Mouse (Mus musculus) right cerebral cortex, adult 18-20 months (tissue): ENCODE measurements around the gene Sf3b4.

Experiments used
- DNase-seq: peaks from one replicate; pipeline ENCODE4 v3.0.0; 2022; ENCODE audit warnings: mixed read lengths

Sf3b4 gene

DNA sequence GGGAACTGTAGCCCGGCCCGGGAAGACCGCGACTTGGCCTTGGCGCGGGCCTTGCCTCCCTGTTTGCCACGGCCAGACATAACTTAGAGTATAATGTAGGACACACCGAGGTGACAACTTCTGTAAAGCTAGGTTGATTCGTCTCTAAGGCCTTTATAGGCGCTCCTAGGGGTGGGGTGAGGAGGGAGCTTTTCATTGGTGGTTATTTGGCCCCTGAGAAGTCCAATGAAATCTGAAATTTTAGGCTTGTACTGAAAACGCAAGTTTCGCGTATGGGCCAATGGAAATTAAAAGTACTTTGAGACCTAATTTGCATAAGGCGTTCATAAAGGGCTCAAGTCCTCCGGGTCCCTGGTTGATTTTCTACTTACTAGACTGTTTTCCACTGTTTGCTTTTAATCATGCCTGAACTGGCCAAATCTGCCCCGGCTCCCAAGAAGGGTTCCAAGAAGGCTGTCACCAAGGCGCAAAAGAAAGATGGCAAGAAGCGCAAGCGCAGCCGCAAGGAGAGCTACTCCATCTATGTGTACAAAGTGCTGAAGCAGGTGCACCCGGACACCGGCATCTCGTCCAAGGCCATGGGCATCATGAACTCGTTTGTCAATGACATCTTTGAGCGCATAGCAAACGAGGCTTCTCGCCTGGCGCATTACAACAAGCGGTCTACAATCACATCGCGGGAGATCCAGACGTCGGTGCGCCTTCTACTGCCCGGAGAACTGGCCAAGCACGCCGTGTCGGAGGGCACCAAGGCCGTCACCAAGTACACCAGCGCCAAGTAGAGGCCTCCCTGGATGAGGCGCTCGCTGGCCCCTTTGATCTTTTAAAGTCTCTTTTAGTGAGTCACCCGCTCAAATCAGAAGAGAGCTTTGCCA is 48.9 kb downstream of the Sf3b4 start, which contains the start of the genes Hist2h2ac and Hist2h2be:
Gene Hist2h2ac (minus strand): TSS at position 116 of the 875 bp plus-strand sequence.
Gene Hist2h2be (plus strand): TSS at position 355 of the 875 bp plus-strand sequence.
- peak; percentile 90 for DNase-seq

DNA sequence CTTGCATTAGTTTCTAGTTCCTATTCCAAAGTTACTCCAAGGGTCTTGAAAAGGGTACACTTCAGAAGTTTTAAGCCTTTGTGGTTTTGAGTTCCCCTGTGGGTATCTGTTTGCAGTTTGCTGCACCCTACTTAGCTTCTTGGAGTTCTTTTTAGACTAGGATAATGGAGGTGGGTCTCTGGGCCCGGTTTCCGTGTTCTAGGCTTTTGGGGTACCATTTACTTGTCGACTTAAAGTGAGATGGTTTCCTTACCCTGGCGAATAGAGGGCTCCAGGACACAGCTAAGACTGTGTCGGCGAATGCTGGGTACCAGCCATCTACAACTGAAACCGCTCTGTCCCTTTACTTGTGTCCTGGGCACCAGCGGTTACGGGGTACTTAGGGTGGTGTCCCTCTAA is 49.5 kb downstream of the Sf3b4 start:
- DNase-seq = no peak

DNA sequence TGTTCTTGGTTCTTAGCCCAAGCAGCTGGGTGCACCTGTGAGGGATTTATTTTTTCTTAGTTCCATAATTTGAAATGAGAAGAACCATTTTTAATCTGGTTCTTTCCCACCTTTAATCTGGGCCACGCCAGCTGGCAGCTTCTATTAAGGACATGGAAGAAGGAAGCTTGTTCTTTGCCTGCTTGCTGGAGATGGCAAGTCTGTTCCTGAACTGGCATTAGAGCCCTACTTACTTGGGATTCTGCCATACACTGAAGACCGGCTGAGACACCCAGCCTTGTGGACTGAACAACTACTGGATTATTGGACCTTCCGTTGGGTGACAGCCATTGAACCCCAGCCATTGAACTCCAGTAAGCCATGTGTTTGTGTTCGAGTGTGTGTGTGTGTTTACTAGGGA is 50.6 kb downstream of the Sf3b4 start:
- no peak for DNase-seq

DNA sequence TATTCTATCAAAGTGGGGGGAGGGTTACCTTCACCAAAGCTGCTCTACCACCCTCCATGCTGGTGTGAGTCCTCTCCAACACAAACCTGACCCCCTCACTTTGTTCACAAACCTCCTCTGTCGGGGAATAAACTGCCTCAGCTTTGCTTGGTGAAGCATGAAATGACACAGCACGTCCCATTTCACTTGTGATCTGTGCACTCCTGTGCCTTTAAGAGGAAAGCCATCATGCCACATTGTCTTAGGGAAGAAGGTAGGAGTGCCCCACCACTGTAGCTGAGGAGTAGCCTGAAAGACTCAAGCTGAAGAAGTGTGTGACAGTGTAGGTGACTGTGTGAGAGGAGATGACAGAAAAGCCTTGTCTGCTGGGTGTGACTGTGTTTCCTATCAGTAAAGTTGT is 53.3 kb downstream of the Sf3b4 start:
- DNase-seq = no peak
